Mouse (Mus musculus) hindbrain, embryonic 10.5 days (tissue): ENCODE data around the gene Hsp90ab1. TPM values are rescaled to one million over a fixed set of nuclear protein-coding genes. Genes with fewer than 3 reads are reported as not detected.

ENCODE experiments used
- DNase-seq: peaks from one replicate; pipeline ENCODE4 v3.0.0-alpha.2; 2017; ENCODE audit warnings: low spot score
- H3K27ac ChIP-seq: fragments of 300-500 bp; sonication (generic); 2 replicates; pipeline ENCODE4 v1.5.1; 2016; ENCODE audit warnings: mild to moderate bottlenecking, moderate library complexity
- H3K27me3 ChIP-seq: fragments of 300-500 bp; sonication (generic); 2 replicates; pipeline ENCODE4 v1.6.1; 2016; ENCODE audit warnings: mild to moderate bottlenecking; ENCODE audit not compliant: poor library complexity, insufficient read depth, severe bottlenecking
- H3K36me3 ChIP-seq: fragments of 300-500 bp; sonication (generic); 2 replicates; pipeline ENCODE4 v1.6.1; 2016; ENCODE audit warnings: mild to moderate bottlenecking, moderate library complexity
- H3K4me1 ChIP-seq: fragments of 300-500 bp; sonication (generic); replicated peaks from 2 replicates; pipeline ENCODE4 v1.6.1; 2016; ENCODE audit warnings: mild to moderate bottlenecking
- H3K4me3 ChIP-seq: fragments of 300-500 bp; sonication (generic); 2 replicates; pipeline ENCODE4 v1.5.1; 2016; ENCODE audit warnings: mild to moderate bottlenecking, moderate library complexity
- H3K9me3 ChIP-seq: fragments of 300-500 bp; sonication (generic); 2 replicates; pipeline ENCODE4 v1.6.1; 2016; ENCODE audit warnings: mild to moderate bottlenecking, moderate library complexity
- WGBS: fragments of 180-500 bp; shearing (Covaris S2); methylation state at CpG from one replicate; pipeline ENCODE4 v1.1.7; 2016; 5-methylcytosine and 5-hydroxymethylcytosine counted together
- polyA plus RNA-seq: library from polyadenylated mRNA; unstranded; fragments of >200 nt; fragmentation: Nextera tagmentation; extraction: Ambion mirVana; gene quantifications from 2 replicates; pipeline ENCODE4 v1.2.1, GENCODE M21; 2016

The Hsp90ab1 gene
- polyA plus RNA-seq, 1 experiment from 2014 or later: 1,585 TPM

DNA sequence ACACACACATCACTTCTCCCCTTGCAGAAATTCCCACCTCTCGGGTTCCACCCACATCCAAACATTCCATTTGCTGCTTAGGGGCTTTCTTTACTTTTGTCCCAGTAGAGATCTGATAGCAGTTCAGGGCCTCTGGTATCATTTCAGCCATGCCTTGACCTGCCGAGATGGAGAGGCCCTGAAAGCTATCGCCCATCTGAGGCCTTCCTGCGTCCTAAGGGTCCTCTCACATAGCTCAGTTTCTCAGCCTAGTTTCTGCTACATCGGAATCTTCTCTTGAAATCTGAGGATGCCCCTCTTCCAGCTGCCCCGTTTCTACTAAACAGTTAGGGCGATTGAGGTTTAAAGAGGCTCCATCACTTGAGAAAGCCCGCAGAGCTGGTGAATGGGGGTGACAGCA lies 21.1 kb upstream of the Hsp90ab1 start:
- Histone ChIP-seq H3K4me1 (peaks cover 84% of the 10 kb centered on the region), H3K27me3 (peaks cover 60% of the 10 kb centered on the region), H3K27ac (peak overlapping the region; percentile 88; the same call in 1 of the 2 replicates), H3K4me3 (peak overlapping the region; percentile 69), H3K9me3 (no peaks in the 10 kb centered on the region), H3K36me3 (peaks cover 8% of the 10 kb centered on the region; the same call in 1 of the 2 replicates)
- DNase-seq: no peak
- 39% methylated on average over 8 of the region's 8 CpGs for WGBS

DNA sequence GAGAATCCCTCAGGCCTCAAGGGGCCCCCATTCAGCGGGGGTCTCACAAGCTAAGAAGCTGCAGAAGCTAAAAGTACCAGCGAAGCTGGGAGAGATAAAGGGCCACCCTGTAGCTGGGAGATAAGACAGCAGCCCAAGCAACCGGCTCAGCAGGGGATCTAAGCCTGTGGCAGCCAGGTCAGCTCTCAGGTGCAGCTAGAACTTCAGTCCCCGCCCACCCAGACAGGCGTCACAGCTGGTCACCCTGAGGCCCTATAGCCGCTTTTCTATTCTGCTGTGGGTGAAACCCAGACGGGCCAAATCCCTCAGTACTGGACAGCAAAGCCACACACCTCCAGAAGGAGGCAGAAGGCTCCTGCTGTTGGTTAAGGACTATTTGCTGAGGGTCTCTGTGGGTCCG lies 20.4 kb upstream of the Hsp90ab1 start:
- DNase-seq: no peak
- Histone ChIP-seq H3K4me1 (peaks cover 77% of the 10 kb centered on the region), H3K9me3 (no peaks in the 10 kb centered on the region), H3K4me3 (peak overlapping the region; percentile 69), H3K27me3 (peaks cover 58% of the 10 kb centered on the region), H3K36me3 (peaks cover 15% of the 10 kb centered on the region), H3K27ac (peak overlapping the region; percentile 60)
- WGBS: 19% methylated on average over 8 of the region's 8 CpGs

DNA sequence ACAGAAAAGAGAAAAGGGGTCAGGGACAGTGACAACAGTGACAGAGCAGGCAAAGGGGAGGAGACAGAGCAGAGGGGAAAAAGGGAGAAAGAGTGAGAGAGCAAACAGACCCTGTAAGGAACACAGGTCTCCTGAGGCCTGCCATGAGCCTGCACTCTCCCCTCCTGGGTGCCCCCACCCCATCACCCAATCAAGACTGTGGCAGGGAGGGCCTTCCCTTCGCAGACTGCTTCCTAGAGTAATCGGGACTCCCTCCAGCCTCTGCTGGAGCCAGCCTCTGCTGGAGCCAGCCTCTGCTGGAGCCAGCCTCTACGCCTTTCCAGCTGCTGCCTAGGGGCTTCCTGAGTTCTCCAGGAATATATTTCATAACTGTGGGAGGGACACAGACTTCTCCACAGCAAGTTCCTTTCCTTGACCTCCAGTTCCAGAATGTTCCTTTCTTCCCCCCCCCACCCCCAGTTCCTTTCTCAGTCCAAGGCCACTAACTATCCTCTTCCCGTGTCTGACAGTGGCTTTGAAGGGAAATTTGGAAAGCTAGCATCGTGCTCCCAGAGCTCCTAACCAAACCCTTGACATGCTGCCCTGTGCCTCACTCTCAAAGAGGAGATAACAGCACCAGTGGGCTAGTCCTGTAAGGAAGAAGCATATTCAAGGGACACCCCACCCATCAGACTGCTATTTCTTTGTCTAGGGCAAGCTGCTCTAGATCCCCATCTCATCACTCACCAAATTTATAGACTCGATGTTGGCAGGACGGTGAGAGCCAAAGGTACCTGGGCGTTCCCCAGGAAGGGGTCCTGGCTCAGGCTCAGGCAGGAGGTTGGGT lies 19.7 kb upstream of the Hsp90ab1 start:
- Histone ChIP-seq H3K9me3 (no peaks in the 10 kb centered on the region), H3K36me3 (peaks cover 20% of the 10 kb centered on the region), H3K27ac (peak overlapping the region; percentile 60), H3K4me3 (peak overlapping the region; percentile 69), H3K4me1 (peaks cover 71% of the 10 kb centered on the region), H3K27me3 (peaks cover 52% of the 10 kb centered on the region)
- 58% methylated on average over 8 of the region's 8 CpGs for WGBS
- DNase-seq: no peak

DNA sequence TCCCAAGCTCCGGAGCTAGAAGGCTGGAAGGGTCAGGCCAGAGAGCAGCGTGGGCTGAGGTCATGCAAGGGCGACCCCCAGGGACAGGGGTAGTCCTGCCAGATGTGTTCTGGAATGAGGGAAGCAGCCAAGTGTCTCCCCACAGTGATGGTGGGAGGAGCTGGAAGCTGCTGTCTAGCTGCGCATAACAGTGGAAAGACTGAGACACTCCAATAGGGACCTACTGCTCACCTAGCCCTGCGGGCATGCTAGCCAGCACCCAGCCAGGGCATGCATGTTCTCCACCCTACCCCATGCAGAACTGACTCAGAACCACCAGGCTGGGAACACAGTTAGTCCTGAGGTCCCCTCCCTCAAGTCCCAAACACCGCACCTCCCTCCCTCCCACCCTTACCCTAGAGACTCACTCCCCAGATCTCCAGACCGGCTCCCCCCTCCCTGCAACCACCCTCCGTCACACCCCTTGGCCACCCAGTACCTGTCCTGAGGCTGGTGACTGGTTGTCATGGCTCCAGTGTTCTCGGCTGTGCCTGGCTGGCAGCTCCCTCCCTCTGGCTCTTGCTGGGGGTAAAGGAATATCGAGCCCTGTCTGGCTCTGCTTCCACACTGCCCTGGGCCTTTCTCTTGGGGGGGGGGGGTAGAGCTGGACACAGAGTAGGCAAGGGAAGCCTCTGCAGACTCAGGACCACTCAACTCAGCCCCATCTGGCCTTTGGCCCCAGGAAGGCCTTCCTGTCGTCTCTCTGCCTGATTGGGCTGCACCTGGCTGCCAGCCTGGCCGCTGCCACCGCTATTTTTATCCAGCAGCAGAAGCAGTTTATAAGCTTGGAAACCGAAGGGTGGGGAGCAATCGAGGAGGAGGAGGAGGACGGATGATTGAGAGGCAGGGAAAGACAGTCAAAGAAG lies 18.9 kb upstream of the Hsp90ab1 start:
- peaks cover 62% of the 10 kb centered on the region for H3K4me1 ChIP-seq
- H3K9me3 ChIP-seq: peaks cover 2% of the 10 kb centered on the region; the same call in 1 of the 2 replicates
- H3K36me3 ChIP-seq: peaks cover 26% of the 10 kb centered on the region
- H3K27me3 ChIP-seq: peaks cover 43% of the 10 kb centered on the region
- peak overlapping the region; percentile 69 for H3K4me3 ChIP-seq
- 50% methylated on average over 16 of the region's 16 CpGs for WGBS
- DNase-seq: no peak
- peak overlapping the region; percentile 36 for H3K27ac ChIP-seq

DNA sequence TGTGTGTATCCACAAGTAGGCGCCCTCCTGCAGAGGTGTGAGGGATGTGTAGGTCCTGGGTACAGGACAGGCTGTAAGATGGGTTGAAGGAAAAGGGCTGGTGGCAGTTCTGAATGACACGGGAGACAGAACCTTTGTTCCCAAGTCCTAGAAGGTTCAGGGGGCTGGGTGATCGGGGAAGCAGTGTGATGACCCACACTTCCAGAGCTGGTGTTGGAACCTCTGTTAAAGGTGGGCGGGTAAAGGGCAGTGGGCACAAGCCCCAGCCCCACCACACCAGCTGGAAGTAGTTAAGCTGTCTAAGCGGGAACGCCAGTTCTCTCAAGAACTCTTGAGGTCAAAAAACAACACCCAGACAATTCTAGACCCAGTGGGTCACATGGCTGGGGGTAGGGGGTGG lies 17.3 kb upstream of the Hsp90ab1 start:
- Histone ChIP-seq H3K27me3 (peaks cover 28% of the 10 kb centered on the region), H3K9me3 (peaks cover 8% of the 10 kb centered on the region; the same call in 1 of the 2 replicates), H3K27ac (no peak overlapping the region), H3K4me1 (peaks cover 58% of the 10 kb centered on the region), H3K4me3 (no peak overlapping the region), H3K36me3 (peaks cover 38% of the 10 kb centered on the region)
- no peak for DNase-seq
- WGBS: 79% methylated on average over 6 of the region's 6 CpGs

DNA sequence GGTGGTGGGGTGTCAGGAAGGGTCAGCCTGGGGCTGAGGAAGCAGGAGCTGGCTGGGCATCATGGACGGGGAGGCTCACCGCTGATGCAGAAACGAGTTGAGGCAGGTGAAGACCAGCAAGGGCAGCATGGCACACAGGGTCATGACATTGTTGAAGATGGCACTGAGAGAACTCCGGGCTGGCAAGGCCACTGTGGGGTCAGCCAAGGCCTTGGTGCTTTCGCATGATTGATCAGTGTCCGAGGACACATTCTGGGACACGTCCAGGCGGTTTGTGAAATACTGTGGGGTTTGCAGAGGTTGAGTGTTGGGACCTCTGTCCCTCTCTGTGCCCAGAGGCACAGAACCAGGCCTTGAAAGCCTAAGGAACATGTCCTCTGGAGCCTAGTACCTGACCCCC lies 16.8 kb upstream of the Hsp90ab1 start:
- Histone ChIP-seq H3K27ac (no peak overlapping the region), H3K9me3 (peaks cover 8% of the 10 kb centered on the region; the same call in 1 of the 2 replicates), H3K27me3 (peaks cover 23% of the 10 kb centered on the region), H3K36me3 (peaks cover 38% of the 10 kb centered on the region), H3K4me1 (peaks cover 58% of the 10 kb centered on the region), H3K4me3 (no peak overlapping the region)
- 92% methylated on average over 8 of the region's 8 CpGs for WGBS
- no peak for DNase-seq

DNA sequence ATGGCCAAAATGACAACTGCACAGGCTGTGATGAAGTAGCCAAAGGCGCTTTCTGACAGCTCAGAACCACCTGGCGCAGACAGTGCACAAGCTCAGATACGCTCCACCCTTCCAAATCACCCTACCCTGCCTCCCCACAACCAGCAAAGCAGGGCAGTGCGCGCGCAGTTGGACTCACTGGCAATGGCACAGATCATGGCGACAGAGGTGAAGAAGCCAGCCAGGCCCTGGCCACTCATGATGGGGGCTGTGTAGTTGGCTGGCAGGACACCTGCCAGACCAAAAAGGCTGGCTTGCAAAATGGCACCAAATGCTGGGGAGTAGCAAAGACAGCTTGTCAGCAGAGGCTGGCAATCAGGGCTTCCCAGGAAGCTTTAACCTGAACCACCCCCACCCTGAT lies 16.2 kb upstream of the Hsp90ab1 start:
- 98% methylated on average over 7 of the region's 7 CpGs for WGBS
- Histone ChIP-seq H3K4me1 (peaks cover 58% of the 10 kb centered on the region), H3K4me3 (no peak overlapping the region)

DNA sequence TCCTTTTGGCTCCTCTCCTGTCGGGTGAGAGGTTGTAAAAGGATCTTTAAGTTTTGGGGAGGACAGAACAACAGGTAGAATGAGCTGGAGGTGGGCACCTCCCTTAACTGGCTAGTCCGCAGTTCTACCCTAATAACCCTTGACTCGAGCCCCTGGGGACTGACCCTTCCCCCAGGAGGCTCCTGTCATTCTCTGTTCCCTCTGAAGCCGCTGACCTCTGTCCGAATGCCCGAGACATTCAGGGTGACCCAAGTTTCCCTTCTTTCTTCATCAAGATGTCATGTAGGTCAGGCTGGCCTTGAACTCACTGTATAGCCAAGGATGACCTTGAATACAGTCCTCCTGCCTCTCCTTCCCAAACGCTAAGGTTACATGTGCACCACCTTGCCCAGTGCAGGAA lies 15.3 kb upstream of the Hsp90ab1 start:
- H3K4me3 ChIP-seq: no peak overlapping the region
- 92% methylated on average over 7 of the region's 7 CpGs for WGBS
- no peak for DNase-seq
- H3K36me3 ChIP-seq: peaks cover 38% of the 10 kb centered on the region
- no peak overlapping the region for H3K27ac ChIP-seq
- peaks cover 8% of the 10 kb centered on the region for H3K27me3 ChIP-seq
- H3K4me1 ChIP-seq: peaks cover 54% of the 10 kb centered on the region
- peaks cover 8% of the 10 kb centered on the region; the same call in 1 of the 2 replicates for H3K9me3 ChIP-seq

More for the DNA sequence above, 16.2 kb upstream of the Hsp90ab1 start:
- no peak for DNase-seq
- Histone ChIP-seq H3K9me3 (peaks cover 8% of the 10 kb centered on the region; the same call in 1 of the 2 replicates), H3K36me3 (peaks cover 38% of the 10 kb centered on the region), H3K27ac (no peak overlapping the region), H3K27me3 (peaks cover 17% of the 10 kb centered on the region)

DNA sequence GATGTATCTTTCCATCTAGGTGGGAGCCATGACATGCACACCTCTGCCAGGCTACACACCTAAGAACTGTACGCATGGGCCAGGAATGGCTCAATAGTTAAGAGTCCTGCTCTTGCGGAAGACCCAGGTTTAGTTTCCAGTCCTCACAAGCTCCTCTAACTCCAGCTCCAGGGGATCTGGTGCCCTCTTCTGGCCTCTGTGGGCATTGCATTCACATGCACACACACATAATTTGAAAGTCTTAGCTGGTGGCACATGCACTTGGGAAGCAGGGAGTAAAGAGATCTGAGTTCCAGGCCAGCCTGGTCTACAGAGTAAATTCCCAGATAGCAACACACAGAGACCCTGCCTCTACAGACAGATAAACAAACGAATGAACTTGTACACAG lies 13.4 kb upstream of the Hsp90ab1 start:
- 99% methylated on average over 3 of the region's 3 CpGs for WGBS
- DNase-seq: peak; percentile 39
- Histone ChIP-seq H3K27me3 (no peaks in the 10 kb centered on the region), H3K27ac (peak overlapping the region; percentile 81; the same call in 1 of the 2 replicates), H3K36me3 (peaks cover 38% of the 10 kb centered on the region), H3K4me1 (peaks cover 38% of the 10 kb centered on the region), H3K9me3 (peaks cover 8% of the 10 kb centered on the region; the same call in 1 of the 2 replicates), H3K4me3 (no peak overlapping the region)

DNA sequence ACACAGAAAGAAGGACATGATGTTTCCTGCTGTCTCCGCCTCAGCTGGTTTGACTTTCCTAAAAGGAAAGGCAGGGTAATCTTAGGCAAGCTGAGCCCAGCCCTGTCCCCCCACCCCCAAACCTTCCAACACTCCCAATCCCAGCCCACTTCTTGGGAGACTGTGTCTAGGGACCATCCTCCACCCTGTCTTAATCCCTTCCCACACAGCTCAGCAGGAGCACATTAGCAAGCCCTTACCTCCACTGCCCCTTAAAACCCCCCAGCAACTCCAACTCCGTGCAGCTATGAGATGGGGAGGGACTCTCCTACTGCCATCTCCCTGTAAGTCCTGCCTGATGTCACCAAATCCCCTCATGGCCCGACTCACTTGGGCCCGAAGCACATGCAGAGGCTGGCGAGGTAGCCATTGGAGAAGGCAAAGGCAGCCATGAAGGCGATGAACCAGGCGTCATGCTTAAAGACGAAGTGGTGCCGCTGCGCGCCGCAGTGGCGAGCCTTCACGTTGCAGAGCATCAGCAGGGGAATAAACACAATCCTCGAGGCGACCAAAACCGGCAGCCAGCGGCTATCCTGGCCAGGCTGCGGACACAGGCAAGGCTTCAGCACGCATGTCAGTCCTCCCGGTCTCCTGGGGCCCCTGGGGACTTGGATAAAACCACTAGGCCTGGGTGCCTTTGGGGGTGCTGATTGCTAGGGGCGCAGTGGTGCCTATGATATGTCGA lies 12.8 kb upstream of the Hsp90ab1 start:
- Histone ChIP-seq H3K27ac (peak overlapping the region; percentile 81), H3K27me3 (no peaks in the 10 kb centered on the region), H3K9me3 (peaks cover 8% of the 10 kb centered on the region; the same call in 1 of the 2 replicates), H3K36me3 (peaks cover 38% of the 10 kb centered on the region), H3K4me1 (peaks cover 37% of the 10 kb centered on the region), H3K4me3 (peak overlapping the region; percentile 9; the same call in 1 of the 2 replicates)
- DNase-seq: no peak
- WGBS: 65% methylated on average over 23 of the region's 23 CpGs

DNA sequence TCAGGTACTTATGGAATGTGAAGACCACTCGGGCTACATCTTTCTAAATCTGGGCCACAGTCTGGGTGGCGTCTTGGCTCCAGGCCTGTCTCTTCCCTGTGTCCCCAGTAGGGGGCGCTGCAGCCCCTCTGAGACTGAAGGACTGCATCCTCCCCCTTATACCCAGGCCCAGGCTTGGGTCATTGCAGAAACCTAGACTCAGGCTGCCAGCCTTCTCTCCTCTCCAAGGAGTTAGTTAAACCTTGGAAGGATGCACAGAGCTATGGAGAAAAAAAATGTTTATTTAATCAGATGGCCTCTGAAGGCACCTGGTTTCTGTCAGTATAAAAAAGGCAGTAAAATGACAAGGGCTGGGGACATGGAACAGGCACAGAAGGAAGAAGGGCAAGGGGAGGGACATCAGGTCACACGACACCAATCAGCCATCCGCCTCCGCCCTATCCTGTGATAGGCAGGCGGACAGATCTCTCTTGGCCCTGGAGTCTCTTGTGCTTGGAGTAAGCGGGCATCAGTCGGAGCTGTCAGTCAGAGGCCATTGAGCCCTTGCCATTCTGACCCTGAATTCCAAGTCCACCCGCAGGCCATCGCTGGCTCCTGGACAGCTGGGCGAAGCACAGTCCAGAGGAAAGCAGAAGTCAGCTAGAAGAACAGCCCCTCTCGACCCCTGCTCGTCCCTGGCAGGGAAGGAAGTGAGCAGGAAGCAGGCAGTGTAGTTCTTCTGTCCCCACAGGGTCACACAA lies 12.0 kb upstream of the Hsp90ab1 start:
- H3K36me3 ChIP-seq: peaks cover 38% of the 10 kb centered on the region
- no peaks in the 10 kb centered on the region for H3K27me3 ChIP-seq
- peak; percentile 87 for DNase-seq
- H3K4me1 ChIP-seq: peaks cover 36% of the 10 kb centered on the region
- peak overlapping the region; percentile 81 for H3K27ac ChIP-seq
- H3K9me3 ChIP-seq: peaks cover 8% of the 10 kb centered on the region; the same call in 1 of the 2 replicates
- WGBS: 12% methylated on average over 14 of the region's 14 CpGs
- H3K4me3 ChIP-seq: peak overlapping the region; percentile 20; the same call in 1 of the 2 replicates
